Mouse (Mus musculus) cerebellum, adult (tissue): ENCODE data around the gene Snx30.
A peak's percentile ranks its signal among the peaks of the same experiment; 100 is the strongest.

Experiments
- ATAC-seq: cut with Nextera tagmentation; 2 replicates; pipeline ENCODE4 v1.9.2; 2017; ENCODE audit warnings: mild to moderate bottlenecking, moderate library complexity, mixed read lengths; ENCODE audit not compliant: insufficient number of reproducible peaks, low FRiP score, low TSS enrichment

The Snx30 gene

GRCm38 (mm10) chr4:59896000-59896399 is 90.4 kb downstream of the Snx30 start:
- ATAC-seq, result no peak

- no peak for ATAC-seq
Measured at GRCm38 (mm10) chr4:59897814-59898520, 92.3 kb downstream of the Snx30 start.

DNA sequence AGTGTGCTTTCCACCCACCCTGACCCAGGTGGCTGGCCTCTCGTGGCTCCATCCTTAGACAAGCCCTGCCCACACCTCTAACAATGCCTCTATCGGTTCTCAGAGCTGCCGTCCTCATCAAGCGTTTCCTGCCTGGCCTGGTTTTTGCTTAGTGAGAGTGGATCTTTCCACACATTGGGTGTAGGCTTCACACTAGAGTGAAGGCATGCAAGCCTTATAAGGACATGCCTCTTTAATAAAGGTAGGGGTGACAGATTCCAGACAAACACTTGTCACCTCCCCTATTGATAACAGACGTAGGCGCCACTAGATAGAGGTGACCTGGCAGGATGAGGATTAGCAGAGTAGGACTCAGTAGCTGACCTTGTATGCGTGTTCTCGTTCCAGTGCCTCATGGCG is 92.9 kb downstream of the Snx30 start:
- ATAC-seq, result no peak

DNA sequence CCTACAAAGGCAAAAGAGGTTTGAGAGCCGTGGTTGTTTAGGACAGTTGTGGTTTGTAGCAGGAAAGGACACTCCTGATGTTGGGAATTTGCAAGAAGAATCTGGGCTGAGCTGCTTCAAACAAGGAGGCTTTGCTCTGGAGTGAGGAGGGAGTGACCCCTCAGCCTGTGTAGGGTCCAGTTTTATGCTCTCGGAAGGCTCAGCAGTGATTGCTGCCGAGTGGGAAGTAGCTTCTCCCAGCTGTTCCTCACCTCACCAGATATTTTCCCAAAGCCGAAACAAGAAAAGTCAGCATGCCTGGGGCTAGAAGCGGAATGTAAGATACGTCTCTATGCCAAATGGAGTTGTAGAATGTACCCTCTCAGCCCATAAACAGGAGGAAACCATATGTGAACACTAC is 96.2 kb downstream of the Snx30 start:
- ATAC-seq, result no peak

- 0 out of 2 replicates have a peak, but pooled peaks have one; percentile 26 for ATAC-seq
Measured at GRCm38 (mm10) chr4:59902547-59902946, 96.9 kb downstream of the Snx30 start.

DNA sequence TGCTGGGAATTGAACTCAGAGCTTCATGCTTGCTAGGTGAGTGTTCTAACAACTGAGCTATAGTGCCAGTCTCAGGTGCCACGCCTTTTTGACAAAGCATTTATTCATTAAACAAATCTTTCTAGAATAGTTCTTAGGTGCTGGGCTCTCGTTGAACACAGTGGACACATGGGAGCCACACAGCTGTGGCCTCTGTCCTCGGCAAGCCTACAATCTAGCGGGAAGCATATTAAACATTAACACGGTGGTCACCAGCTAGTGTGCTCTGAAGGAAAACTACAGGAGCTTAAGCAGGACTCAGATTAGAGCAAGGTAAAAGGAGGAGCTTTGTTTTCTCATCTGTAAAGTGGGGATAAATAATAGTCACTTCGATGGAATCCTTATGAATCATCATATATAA is 101.5 kb downstream of the Snx30 start:
- no peak for ATAC-seq

DNA sequence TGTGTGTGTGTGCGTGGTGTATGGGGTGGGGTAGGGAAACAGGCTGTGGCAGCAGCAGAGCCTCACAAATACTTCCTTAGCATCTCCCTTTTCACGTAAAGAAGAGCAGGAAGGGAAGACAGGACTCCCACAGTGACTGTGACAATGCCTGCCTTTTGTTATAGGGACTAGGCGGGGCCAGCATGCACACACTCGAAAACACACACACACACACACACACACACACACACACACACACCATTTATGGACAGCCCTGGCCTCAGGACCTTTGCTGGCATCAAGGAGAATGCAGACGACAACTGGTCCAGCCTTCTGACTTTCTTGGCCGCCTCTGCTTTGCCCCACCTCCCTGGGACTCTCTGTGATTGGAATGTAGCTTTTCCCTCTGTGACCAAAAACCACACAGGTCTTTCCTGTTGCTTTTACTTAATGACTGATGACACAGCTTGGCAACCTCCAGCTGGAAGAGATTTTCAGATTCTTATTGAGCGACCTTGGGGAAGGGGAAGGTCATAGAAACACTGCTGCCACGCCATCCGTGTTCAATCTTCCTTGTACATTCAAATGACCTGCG is 102.1 kb downstream of the Snx30 start:
- no peak for ATAC-seq

- no peak for ATAC-seq
Measured at GRCm38 (mm10) chr4:59908785-59909184, 103.1 kb downstream of the Snx30 start.

GRCm38 (mm10) chr4:59914608-59915403 is 109.2 kb downstream of the Snx30 start, which contains the start of gene Slc46a2:
Gene Slc46a2 (minus strand): TSS chr4:59915056.
- peak; percentile 49 for ATAC-seq

DNA sequence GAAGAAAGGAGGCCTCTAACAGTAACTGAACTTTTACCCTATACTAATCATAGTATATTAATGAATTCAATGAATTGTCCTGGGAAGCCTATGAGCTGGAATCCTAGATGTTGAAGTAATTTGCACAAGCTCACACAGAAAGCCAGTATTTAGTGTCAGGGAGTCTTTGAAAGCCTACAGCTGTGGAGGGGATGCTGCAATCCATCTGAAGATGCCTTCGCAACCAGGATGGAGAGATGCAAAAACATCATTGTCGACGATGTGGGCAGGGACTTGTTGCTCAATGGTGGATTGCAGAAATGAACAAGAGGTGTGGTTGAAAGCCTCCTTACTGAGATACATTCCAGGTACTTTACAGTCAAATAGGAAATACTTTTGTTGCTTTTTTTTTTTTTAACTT is 112.3 kb downstream of the Snx30 start:
- ATAC-seq, result no peak

DNA sequence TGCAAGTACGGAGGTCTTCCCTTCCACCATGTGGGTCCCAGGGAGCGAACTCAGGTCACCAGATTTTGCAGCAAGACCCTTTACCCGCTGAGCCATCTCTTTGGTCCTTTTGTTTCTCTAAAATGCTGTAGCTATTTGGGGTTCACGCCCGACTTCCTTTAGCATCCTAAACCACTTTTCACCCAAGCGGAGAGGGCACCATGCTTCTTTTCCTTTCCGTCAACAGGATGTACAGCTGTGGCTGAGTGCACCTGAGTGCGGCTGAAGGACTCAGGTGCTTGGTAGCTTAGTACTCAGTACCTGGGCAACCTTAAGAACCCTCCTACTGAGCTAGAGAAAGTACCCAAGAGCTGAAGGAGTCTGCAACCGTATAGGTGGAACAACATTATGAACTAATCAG is 119.4 kb downstream of the Snx30 start:
- ATAC-seq, result no peak

GRCm38 (mm10) chr4:59927666-59928065 is 122.0 kb downstream of the Snx30 start:
- ATAC-seq, result no peak

DNA sequence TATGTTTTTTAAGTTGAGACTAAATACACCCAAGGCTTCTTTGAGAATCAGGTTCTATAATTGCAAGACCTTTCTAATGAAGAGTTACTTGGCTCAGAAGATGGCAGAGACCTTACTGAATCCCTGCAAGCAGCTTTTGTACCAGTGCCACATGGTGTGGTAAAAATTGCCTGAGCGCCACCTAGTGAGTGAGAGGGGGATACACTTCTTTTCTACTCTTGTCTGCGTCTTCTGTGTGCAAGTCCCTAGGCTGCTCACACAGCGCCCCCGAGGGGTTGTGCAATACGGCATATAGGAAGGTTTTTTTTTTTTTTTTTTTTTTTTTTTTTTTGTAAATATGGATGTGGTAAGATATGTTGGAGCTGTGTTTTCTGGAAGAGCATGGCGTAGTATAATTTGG is 122.7 kb downstream of the Snx30 start:
- peak; percentile 81 for ATAC-seq

GRCm38 (mm10) chr4:59932505-59933281 is 127.1 kb downstream of the Snx30 start:
- ATAC-seq, result peak; percentile 62

DNA sequence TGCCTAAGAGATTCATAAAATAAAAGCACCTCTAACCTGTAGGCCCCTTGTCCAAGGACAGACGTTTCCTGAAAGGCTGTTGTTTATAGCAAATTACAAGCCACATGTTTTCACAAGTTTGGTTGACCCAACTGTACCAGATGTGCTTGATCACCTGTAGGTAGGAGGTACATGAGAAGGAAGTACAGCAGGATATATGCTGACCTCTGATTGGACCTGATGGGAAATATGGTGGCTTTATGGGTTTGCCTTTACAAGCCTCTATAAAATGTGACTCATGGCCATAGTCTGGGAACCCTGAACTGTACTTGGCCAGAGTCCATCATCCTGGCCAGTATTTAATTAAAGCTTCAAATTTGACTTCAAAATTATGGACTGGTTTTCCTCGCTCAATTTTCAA is 131.9 kb downstream of the Snx30 start:
- no peak for ATAC-seq
